In the genomic region with DNA sequence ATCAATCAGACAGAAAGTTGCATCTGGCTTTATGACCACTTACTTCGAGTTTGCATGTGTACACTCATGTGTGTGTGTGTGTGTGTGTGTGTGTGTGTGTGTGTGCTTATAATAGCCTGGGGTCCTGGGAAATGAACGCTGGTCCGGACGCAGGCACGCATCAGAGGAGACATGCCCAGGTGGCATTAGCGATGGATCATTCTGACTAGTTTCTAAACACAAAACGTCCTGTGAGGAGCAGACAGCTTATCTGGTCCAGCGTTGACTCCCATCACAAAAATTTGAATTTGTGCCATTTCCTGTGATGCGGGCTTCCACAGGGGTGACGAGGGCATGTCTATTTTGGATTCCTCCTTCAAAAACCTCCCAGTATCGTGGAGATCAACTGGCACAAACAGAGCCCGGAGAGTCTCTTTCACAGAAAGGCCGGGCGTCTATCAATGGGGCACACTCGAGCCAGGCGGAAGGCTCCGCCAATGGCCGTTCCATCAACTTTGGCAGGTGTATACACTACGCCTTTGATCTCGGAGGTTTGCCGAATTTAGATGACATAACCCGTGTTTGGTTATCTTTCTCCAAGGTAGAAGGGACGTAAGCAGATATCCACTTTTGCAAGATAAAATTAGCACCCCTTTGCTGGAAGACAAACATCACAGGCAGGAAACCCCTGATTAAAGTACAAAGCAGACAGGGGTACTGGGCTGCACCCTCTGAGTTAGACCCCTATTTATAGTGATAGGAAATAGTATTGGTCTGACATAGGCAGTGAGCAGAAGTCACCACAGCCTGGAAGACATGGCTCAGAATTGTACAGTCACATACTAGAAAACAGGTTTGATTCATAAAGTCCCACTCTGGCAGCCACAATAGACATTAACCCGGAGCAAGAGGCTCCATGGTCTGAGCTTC, we compare ENCODE assay signal across 25 mouse cellular contexts.
DNase-seq lines count a peak whose midpoint lies in the region; ATAC-seq and TF ChIP-seq lines count a peak whose summit lies in the region.
"Had no signal": no experiment of that assay in that cellular context is flagged by ENCODE, and none has a peak within 500 bp of the region (broad histone marks: within the 10 kb centered on the region; RNA-seq: fewer than 3 reads in every experiment).

No protein-coding gene starts in this region.

- H3K4me2 ChIP-seq in lung, embryonic 16.5 days (ENCODE audit: low read depth, low read length), result peak overlapping the region; percentile 30; the same call in 1 of the 2 replicates
- H3K4me2 ChIP-seq: forebrain, embryonic 13.5 days; heart, embryonic 13.5 days; hindbrain, embryonic 12.5 days; hindbrain, embryonic 15.5 days had no signal

- peak overlapping the region; percentile 89 for H3K27ac ChIP-seq in lung, embryonic 16.5 days (ENCODE audit: low read length)
- H3K27ac ChIP-seq: forebrain, embryonic 10.5 days; forebrain, embryonic 13.5 days; gastrocnemius, adult 2 months; heart, adult 2 months; heart, embryonic 10.5 days; heart, embryonic 13.5 days; hindbrain, embryonic 12.5 days; hindbrain, embryonic 15.5 days had no signal

- peaks cover 11% of the 10 kb centered on the region for H3K4me1 ChIP-seq in lung, adult 2 months (ENCODE audit: control insufficient read depth, insufficient read depth, low read length)
- H3K4me1 ChIP-seq in lung, embryonic 16.5 days (replicated peaks; ENCODE audit: control insufficient read depth, insufficient read depth, low read length), result no peaks in the 10 kb centered on the region
- H3K4me1 ChIP-seq: forebrain, embryonic 10.5 days; forebrain, embryonic 13.5 days; heart, embryonic 13.5 days; hindbrain, embryonic 12.5 days; hindbrain, embryonic 15.5 days had no signal

- no peak for TF ChIP-seq CTCF in lung, adult 2 months (IDR thresholded peaks at IDR 0.05; ENCODE audit: insufficient read depth, low read length)

- DNase-seq in lung, adult 2 months, result peak; percentile 41
- DNase-seq in lung, postnatal 14 days, result peak; percentile 60
- peak; percentile 72 to 87 for DNase-seq in lung, postnatal 4 days
- no peak for DNase-seq in retina, embryonic 14.5 days (ENCODE audit: low spot score)
- no peak for DNase-seq in heart, postnatal 14 days
- no peak for DNase-seq in gastrocnemius, adult 8-10 months (ENCODE audit: low spot score in 2 of 2)
- DNase-seq: adrenal gland, postnatal 10 days; adrenal gland, postnatal 36 days; B cell, adult 2 months; cerebellum, adult 11 months; cerebellum, adult 2 months; cerebellum, postnatal 10 days; gastrocnemius, adult 2 months; gastrocnemius, postnatal 25 days; heart, adult 2 months had no signal

- H3K9ac ChIP-seq in lung, embryonic 16.5 days (ENCODE audit: low read length), result no peak overlapping the region
- H3K9ac ChIP-seq: forebrain, embryonic 13.5 days; heart, embryonic 13.5 days; hindbrain, embryonic 12.5 days; hindbrain, embryonic 15.5 days had no signal

- H3K27me3 ChIP-seq in lung, embryonic 16.5 days (ENCODE audit: control insufficient read depth, insufficient read depth, low read depth, low read length), result peaks cover 2% of the 10 kb centered on the region; the same call in 1 of the 2 replicates

- WGBS in lung, adult 2 months, result 17% methylated on average over 24 of the region's 24 CpGs
- 15% methylated on average over 24 of the region's 24 CpGs for WGBS in lung, embryonic 16.5 days

- no peak overlapping the region for H3K4me3 ChIP-seq in lung, adult 2 months (replicated peaks; ENCODE audit: extremely low read depth, low read depth, low read length)
- no peak overlapping the region for H3K4me3 ChIP-seq in lung, embryonic 16.5 days (ENCODE audit: low read length)
- H3K4me3 ChIP-seq: forebrain, embryonic 10.5 days; forebrain, embryonic 13.5 days; gastrocnemius, adult 2 months; heart, adult 2 months; heart, embryonic 10.5 days; heart, embryonic 13.5 days; hindbrain, embryonic 12.5 days; hindbrain, embryonic 15.5 days had no signal

- no peak for TF ChIP-seq POLR2A in lung, adult 2 months (IDR thresholded peaks at IDR 0.05; ENCODE audit: borderline replicate concordance, extremely low read depth, low read depth, low read length)

- no peaks in the 10 kb centered on the region for H3K36me3 ChIP-seq in lung, embryonic 16.5 days (ENCODE audit: control insufficient read depth, insufficient read depth, low read length)
- H3K36me3 ChIP-seq: forebrain, embryonic 10.5 days; G1E; heart, embryonic 10.5 days; heart, embryonic 13.5 days; hindbrain, embryonic 12.5 days; hindbrain, embryonic 15.5 days had no signal

- intact Hi-C loops in heart, postnatal 14 days (cut with DNase I), result no loop called here

- ATAC-seq in lung, embryonic 16.5 days (ENCODE audit: low read depth), result peak; percentile 83
- ATAC-seq: forebrain, embryonic 13.5 days; forebrain, embryonic 16.5 days; Patski had no signal

- 0 out of 2 replicates have a peak, but pooled peaks cover 2% of the 10 kb centered on the region for H3K9me3 ChIP-seq in lung, embryonic 16.5 days (ENCODE audit: control insufficient read depth, low read length)
- H3K9me3 ChIP-seq: forebrain, embryonic 10.5 days; forebrain, embryonic 13.5 days; heart, embryonic 10.5 days; heart, embryonic 13.5 days; hindbrain, embryonic 12.5 days; hindbrain, embryonic 15.5 days had no signal

Comparison
In these comparisons a context has a peak if more than half of its experiments do, and no peak if none do; other contexts are left out.
1. DNase-seq: peak in lung, adult 2 months (single experiment), lung, postnatal 14 days (single experiment) and lung, postnatal 4 days (2 of 2); none in retina, embryonic 14.5 days (single experiment), heart, postnatal 14 days (0 of 2) and gastrocnemius, adult 8-10 months (0 of 2).